Mouse (Mus musculus) stomach, postnatal 0 days (tissue): ENCODE results near the gene Abcf2.

Experiments
- CTCF ChIP-seq: IDR thresholded peaks from 2 replicates; pipeline ENCODE4 v1.5.1; 2016; ENCODE audit warnings: antibody characterized with exemption, low read depth, mild to moderate bottlenecking, moderate library complexity
- EP300 ChIP-seq: optimal IDR thresholded peaks from 2 replicates; pipeline ENCODE3; 2016; ENCODE audit warnings: antibody characterized with exemption

DNA sequence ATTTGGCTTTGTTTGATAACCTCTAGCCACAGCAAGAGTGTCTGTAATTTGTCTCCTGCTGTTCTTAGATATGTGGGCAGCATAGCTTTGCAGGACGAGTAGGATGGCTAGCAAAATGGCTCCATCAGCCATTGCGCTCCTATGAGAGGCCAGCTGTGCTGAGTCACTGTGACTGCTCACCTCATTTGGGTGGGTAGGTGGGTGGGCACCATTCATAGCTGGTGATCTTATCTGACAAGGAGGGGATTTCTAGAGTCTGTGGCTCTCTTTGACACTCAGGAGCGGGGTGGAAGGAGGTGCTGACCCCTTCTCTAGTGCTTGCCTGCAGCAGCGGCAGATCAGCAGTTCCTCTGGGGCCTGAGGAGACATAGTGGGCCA, 9.9 kb upstream of the Abcf2 start:
- TF ChIP-seq CTCF (no peak), EP300 (no peak)
